Mouse (Mus musculus): ENCODE results near the gene Art5.

Gene Art5

DNA sequence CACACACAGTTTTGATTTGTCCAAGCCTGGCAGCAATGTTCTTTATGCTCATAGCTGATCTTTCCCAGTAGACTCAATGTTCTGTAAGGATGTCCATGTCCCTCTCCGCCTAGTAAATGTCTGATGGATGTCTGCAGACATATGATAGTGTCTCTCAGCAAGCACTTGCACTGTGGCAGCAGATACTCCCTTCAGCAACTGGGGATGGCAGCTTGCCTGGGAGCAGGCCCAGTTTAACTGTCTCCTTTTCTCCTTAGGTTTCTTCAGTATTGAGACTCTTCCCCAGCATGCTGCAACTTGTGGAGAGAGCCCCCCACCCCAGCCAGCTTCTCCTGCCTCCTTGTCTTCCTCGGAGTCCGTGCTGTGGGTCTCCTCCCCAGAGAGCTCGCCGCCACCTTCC lies 27.5 kb downstream of the Art5 start:
- DNase-seq (ENCODE audit: low read depth, low spot score) = no peak

DNA sequence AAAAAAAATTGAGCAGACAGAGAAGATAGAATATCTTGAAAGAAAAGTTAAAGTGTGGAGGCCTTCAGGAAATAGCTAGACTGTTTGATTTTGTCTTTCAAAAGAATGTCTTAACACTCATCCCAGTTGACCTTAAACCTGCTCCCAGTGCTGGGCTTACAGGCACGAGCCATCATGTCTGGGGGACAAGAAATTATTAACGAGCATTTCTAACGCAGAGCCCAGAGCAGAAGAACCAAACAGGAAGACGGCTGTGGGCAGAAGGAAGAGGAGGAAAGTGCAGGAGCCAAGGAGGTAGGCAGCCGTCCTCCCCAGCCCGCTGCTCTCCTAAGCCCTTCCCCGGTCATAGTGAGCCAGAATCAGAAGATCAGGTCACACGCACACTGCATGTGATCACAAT lies 29.0 kb downstream of the Art5 start:
- DNase-seq (ENCODE audit: low read depth, low spot score) = no peak

DNA sequence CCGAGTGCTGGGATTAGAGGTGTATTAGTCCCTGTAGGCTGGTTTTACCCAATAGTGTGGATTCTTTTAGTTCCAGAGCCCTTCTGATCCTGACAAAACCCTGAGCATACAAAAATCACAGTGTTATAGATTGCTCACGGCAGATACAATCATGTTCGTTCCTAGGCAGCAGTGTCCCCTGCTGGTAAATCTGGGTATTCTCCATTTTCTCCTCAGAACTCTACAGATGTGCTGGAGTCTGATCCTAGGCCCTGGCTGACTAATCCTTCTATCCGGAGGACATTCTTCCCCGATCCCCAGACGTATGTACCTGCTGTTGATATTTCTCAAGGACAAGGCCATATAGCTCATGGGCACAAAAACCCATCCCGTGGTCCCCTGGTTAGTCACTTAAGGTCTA lies 30.8 kb downstream of the Art5 start:
- DNase-seq (ENCODE audit: low read depth, low spot score) = peak; percentile 62

DNA sequence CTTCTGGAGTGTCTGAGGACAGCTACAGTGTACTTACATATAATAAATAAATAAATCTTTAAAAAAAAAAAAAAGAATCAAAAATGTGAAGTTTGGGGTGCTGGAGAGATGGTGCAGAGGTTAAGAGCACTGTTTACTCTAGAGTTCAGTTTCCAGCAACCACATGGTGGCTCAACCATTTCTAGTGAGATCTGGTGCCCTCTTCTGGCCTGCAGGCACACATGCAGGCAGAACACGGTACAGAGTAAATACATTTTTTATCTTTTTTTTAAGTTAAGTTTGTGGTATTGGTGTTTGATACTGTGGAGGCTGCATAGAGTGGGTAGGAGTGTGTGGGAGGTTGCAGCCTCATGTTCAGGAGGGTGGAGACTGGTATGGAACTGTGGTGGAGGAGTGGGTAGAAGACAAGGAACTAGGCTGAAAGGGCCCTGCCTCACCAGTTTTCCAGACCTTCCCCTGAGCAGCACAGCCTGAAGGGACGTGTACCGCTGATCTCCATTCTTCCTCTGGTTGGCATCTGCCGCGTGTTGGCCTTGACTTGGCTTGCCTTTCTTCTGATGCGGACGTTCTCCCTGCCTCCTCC lies 32.5 kb downstream of the Art5 start:
- peak; percentile 71 for DNase-seq (ENCODE audit: low read depth, low spot score)

DNA sequence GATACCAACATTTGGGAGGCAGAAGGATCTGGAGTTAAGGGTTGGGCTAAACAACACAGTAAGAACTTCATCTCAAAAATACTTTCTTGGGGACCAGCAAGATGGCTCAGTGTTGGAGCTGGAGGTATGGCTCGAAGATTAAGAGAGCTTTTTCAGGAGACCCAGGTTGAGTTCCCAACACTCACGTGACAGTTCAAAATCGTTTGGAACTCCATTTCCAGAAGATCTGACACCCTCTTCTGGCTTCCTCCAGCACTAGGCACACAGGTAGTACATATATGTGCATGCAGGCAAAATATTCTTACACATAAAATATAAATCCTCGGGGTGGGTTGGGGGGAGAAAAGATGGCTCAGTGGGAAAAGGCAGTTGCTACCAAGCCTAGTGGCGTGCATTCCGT lies 42.9 kb downstream of the Art5 start:
- DNase-seq (ENCODE audit: low read depth, low spot score) = peak; percentile 22

DNA sequence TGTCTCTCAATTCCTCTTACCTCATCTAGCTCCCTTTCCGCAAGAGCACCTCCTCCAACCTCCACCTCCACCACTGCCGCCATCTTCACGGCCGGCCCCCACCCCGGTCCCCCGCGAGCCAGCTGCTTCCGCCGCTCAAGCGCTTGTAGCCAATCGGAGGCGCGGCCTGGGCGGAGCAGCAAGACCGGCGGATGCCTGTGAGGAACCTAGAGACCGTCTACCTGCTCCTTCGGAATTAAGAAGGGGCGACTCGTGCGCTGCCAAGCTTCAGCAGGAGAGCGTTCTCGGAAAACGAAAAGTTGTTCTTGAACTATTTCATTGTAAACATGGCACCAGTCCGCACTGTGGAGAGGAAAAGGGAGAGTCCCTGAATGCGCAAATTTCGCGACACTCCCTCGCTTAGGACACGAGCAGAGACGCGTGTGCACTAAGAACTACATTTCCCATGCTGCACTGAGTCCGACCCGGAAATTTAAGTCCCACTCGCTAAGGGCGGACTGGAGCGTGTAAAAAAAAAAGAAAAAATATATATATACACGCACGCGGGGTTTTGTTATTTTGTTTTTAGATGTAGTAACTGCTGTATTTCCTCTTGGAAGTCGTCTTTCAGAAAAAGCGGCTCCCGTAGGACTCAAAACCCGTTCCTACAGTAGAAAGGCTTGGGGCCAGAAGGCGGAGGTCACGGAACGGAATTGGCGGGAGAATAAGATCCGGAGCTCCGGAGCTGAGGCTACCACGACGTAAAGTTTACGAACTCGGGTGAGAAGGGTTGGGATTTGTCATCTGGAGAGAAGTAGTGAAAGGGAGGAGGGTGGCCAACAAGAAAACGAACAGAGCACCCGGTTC lies 44.0 kb downstream of the Art5 start, which contains the start of the genes Rnf121, Xndc1 and Xntrpc:
TSS of gene Rnf121 (minus strand) at position 424 of the 846 bp plus-strand sequence.
TSS of gene Xndc1 (plus strand) at position 466 of the 846 bp plus-strand sequence.
TSS of gene Xntrpc (plus strand) at position 668 of the 846 bp plus-strand sequence.
- peak; percentile 95 for DNase-seq (ENCODE audit: low read depth, low spot score)

DNA sequence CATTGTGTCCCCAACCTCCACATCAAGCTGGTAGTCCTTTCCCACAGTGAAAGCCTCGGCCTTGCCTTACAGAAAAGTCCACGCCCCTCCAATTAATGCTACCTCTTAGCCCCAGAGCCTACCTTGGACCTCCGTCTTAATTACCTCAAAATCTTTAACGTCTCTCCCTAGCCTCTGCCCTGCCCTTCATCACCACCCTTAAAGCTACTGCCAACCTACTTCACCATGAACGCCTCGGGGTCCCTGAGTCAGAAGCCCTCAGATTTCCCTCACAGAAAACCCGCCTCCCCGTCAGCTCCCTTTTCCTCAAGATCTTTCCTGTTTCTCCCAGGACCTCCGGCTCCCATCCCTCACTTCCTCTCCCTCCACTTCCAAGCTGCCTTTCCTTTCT lies 44.6 kb downstream of the Art5 start:
- no peak for DNase-seq (ENCODE audit: low read depth, low spot score)

DNA sequence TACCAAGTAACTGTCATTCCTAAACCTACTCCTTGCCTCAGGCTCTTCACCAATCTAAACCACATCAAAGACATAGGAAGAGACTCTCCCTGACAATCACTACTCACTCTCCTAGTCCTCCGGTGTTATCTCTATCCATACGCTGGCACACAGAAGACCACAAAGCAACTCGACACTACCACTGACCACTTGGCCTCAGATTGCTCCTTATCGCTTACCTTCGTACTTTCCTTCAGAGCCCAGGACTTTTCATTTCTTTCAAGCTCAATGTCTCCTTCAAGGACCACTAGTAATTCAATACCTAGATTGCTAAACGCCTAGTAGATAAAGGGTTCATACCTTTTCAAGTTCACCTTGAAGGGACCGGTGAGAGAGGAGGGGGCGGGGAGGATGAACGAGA lies 45.4 kb downstream of the Art5 start:
- DNase-seq (ENCODE audit: low read depth, low spot score) = no peak

DNA sequence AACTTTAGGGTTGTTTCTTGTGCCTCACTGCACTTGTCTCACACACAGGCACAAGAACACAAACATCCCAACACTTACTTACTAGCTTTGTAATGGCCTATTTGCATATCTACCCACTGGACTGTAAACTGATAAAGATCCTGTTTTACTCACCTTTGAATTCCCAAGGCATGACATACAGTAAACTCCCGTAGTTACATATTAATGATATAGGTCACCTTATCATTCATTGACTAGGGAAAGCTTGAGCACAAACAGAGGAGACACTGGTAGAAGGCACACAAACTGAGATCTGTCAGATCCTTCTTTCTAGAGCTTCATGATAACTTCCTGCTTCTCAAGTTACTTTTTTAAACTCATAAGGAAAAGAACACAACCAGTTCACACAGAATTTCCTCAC lies 47.1 kb downstream of the Art5 start:
- no peak for DNase-seq (ENCODE audit: low read depth, low spot score)

DNA sequence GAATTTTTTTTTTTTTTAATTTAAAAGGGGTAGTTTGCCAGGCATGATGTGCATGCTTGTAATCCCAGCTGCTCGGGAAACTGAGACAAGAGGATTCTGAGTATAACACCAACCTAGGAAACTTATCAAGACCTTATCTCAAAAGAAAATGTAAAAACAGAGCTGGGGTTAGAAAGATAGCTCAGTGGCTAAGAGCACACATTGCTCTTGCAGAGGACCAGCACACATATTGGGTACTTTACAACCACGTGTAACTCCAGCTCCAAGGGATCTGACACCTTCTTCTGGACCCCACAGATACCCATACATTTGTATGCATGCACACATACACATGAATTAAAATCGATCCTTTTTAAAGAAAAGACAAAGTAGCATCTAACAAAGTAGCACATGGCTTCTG lies 47.9 kb downstream of the Art5 start:
- DNase-seq (ENCODE audit: low read depth, low spot score) = no peak

DNA sequence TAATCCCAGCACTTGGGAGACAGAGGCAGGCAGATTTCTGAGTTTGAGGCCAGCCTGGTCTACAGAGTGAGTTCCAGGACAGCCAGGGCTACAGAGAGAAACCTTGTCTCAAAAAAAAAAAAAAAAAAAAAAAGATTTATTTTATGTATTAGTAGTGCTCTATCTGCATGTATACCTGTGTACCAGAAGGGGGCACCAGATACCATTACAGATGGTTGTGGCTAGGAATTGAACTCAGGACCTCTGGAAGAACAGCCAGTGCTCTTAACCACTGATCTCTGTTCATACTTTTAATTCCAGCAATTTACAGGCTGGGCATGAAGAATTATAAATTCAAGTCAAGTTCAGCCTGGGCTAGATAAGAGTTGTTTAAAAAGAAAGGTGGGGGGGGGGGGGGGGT lies 60.8 kb downstream of the Art5 start:
- DNase-seq (ENCODE audit: low read depth, low spot score) = peak; percentile 52

Data from ZHBTc4 (cell line).